Mouse (Mus musculus): ENCODE data around the gene Gm20937.
"Not testable (repeated sequence)": the region's sequence is repeated elsewhere in the genome, so short reads cannot be mapped to it uniquely, and the experiment has no call there.

Gm20937 gene

GRCm38 (mm10) chrY:68294798-68295197 lies at the start of gene Gm20937:
Gene Gm20937, minus strand, starts transcription at chrY:68294898.
- TF ChIP-seq GATA4 (IDR thresholded peaks at IDR 0.05; ENCODE audit: insufficient replicate concordance, low read length) = not testable (repeated sequence)
